Mouse (Mus musculus): ENCODE results near the gene Retreg1. TPM values are rescaled to one million over a fixed set of nuclear protein-coding genes. Genes with fewer than 3 reads are reported as not detected.

Retreg1 gene
- polyA plus RNA-seq, 1 experiment from 2014 or later, result 44.9 TPM

DNA sequence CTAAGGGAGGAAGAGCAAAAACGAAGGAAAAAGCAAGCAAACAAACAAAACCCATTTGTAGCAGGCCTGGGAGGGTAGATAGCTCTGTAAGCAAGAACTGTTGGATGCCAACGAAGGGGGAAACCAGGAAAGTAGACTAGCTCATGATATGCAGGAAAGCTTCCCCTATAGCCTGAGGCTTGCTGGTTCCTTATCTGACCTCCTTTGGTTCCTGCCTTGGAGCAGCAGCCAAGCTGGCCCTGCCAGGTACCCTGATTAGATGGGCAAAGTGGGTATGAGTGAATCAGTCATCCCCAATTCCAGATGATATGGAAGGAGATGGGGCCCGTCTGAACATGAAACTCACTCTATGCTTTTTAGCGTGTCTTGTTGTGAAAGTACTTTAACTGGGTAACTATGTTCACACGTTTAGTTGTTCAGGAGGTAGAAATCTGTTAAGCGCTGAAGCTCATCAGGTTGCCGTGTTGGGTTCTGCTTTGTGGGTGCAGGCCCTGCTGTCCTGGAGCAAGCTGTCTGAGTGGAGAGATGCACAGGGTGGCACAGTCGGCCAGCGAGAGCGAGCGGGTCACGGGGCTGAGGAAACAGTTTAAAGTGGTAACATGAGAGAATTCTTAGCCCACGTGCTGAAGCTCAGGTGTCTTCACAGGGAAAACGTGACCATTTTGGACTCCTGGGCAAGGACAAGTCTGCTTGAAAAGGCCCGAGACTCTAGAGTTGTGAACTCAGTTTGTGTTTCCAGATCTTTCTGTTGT lies 100.6 kb downstream of the Retreg1 start:
- H3K4me3 ChIP-seq (ENCODE audit: inconsistent target), result no peak overlapping the region
- H3K27ac ChIP-seq, result no peak overlapping the region
- peaks cover 87% of the 10 kb centered on the region; the same call in 1 of the 2 replicates for H3K79me2 ChIP-seq (ENCODE audit: inconsistent target)
- no peaks in the 10 kb centered on the region for H3K36me3 ChIP-seq (ENCODE audit: inconsistent target)
- WGBS (ENCODE audit: missing documents), result 83% methylated on average over 15 of the region's 15 CpGs

DNA sequence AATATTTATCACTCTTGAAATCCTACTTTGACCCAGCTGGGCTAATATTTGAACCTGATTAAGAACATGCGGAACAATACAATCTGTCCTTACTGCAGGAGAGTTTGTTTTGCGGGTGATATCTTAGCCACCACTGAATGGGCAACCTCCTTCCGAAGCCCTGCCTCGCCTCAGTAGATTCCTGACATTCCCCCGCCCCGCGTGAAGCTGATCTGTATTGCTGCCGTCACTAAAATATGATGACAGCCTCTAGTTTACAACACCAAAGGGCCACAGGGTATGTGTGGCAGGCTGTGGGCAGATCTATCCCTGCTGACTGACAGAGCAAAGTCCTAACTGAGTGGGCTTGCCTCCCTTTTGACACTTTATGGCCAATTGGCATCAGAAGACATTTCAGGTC lies 102.2 kb downstream of the Retreg1 start:
- Histone ChIP-seq H3K79me2 (ENCODE audit: inconsistent target) (peaks cover 98% of the 10 kb centered on the region), H3K36me3 (ENCODE audit: inconsistent target) (no peaks in the 10 kb centered on the region), H3K27ac (no peak overlapping the region), H3K4me3 (ENCODE audit: inconsistent target) (no peak overlapping the region)
- WGBS (ENCODE audit: missing documents), result 94% methylated on average over 8 of the region's 8 CpGs

DNA sequence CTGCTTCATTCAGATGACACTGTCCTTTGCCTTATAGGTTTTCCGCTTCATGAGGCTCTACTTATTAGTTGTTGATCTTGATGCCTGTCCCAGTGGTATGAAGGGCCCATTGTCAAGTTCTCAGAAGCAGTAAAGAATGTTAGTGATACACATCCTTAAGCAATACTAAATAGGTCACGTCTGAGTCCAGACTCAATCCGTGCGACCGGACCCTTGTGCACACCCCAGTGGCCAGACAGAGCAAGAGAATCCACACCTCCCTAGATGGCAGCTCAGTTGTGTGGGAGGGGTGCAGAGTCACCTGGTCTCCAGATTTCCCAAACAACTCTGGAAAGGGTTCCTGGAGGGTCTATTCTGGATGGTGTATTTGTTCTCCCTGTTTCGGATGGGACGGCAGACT lies 103.5 kb downstream of the Retreg1 start:
- H3K27ac ChIP-seq, result no peak overlapping the region
- no peak overlapping the region for H3K4me3 ChIP-seq (ENCODE audit: inconsistent target)
- no peaks in the 10 kb centered on the region for H3K36me3 ChIP-seq (ENCODE audit: inconsistent target)
- H3K79me2 ChIP-seq (ENCODE audit: inconsistent target), result peaks cover 100% of the 10 kb centered on the region
- WGBS (ENCODE audit: missing documents), result 94% methylated on average over 7 of the region's 7 CpGs

DNA sequence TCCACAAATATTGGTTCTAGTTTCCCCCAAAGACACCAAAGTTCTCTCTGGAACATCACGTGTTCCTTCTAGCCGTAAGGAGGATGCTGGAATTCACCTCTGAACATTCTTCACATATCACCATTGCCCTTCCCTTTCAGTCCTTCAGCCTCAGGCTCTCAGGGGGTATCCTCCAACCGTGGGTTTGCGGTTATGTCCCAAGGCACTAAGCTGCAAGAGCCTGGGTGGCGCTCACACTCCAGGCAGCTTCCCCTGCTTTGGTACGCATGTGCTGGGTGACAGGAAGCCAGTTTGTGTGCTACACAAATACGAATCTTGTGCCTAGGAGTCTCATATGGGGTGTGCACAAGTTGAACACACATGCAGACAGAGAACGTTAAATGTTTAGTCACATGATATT lies 104.4 kb downstream of the Retreg1 start:
- no peak overlapping the region for H3K27ac ChIP-seq
- no peaks in the 10 kb centered on the region for H3K36me3 ChIP-seq (ENCODE audit: inconsistent target)
- 81% methylated on average over 8 of the region's 8 CpGs for WGBS (ENCODE audit: missing documents)
- H3K4me3 ChIP-seq (ENCODE audit: inconsistent target), result no peak overlapping the region
- peaks cover 100% of the 10 kb centered on the region for H3K79me2 ChIP-seq (ENCODE audit: inconsistent target)

DNA sequence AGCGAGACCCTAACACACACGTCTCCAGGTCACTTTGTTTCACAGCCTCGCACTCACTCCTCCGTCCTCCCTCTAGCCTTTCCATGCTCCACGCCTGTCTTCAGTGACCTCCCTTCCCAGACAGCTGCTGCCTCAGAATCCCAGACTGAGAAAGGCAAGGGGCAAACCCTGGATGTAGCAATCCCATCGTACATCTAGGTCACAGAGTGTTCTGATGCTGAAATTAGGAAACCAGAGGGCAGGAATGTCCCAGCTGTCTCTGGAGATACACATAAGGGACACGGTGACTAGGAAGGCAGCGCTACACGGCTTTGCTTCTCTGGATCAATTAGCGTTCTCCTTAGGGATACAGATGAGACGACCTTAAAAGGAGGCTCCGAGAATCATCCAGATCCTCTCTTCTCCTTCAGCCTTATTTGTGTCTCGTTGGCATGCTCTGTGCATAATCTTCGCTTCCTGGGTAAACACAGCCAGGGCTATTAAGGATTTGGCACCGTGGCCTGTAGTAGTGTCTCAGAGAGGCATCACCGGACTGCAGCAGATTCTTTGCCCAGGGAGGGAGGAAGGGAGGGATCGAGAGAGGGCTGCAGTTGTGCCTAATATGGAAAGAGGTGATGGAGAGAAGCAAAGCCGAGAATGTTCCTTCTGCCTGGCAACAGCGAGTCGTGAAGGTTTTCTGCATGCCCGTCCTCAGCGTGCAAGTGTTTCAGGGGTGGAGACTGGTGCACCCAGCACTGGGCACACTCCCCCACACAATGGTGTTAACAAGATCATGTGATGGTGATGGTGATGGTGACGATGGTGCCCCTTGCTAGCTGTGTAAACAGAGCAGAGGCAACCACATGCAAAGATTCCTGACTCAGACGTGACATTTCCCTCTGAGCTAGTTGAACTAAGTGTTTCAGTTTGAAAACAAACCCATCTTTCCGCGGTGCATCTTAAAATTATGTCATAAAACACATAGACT lies 105.6 kb downstream of the Retreg1 start:
- no peak overlapping the region for H3K4me3 ChIP-seq (ENCODE audit: inconsistent target)
- WGBS (ENCODE audit: missing documents), result 96% methylated on average over 25 of the region's 26 CpGs
- H3K27ac ChIP-seq, result no peak overlapping the region
- H3K36me3 ChIP-seq (ENCODE audit: inconsistent target), result no peaks in the 10 kb centered on the region
- peaks cover 100% of the 10 kb centered on the region for H3K79me2 ChIP-seq (ENCODE audit: inconsistent target)

DNA sequence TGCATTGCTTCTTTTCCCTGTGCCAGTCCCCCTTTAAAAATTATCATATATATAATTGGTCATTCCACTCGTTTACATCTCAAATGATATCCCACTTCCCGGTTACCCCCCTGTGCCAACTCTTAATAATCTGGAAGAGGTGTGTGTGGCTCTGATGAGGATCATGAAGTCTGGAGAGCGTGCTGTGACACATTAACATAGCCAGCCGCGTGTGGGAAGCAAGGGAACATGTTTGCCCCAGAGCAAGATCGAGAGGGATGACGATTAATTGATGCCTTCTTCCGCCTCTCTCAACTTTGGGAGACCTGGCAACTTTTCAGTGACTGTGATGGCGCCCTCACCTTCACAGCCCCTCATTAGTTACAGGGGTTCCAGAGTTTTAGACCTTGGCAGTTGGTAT lies 106.7 kb downstream of the Retreg1 start:
- H3K4me3 ChIP-seq (ENCODE audit: inconsistent target), result no peak overlapping the region
- 98% methylated on average over 9 of the region's 9 CpGs for WGBS (ENCODE audit: missing documents)
- peaks cover 100% of the 10 kb centered on the region for H3K79me2 ChIP-seq (ENCODE audit: inconsistent target)
- no peaks in the 10 kb centered on the region for H3K36me3 ChIP-seq (ENCODE audit: inconsistent target)
- no peak overlapping the region for H3K27ac ChIP-seq

DNA sequence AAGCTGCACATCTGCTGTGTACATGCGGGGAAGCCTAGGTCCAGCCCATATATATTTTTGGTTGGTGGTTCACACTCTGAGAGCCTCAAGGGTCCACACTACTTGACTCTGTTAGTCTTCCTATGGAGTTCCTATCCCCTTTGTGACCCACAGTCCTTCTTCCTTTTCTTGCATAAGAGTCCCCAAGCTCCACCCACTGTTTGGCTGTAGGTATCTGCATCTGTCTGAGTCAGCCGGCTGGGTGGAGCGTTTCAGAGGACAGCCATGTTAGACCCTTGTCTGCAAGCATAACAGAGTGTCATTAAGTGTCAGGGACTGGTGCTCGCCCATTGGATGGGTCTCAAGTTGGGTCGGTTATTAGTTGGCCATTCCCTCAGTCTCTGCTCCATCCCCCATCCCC lies 107.6 kb downstream of the Retreg1 start:
- Histone ChIP-seq H3K36me3 (ENCODE audit: inconsistent target) (no peaks in the 10 kb centered on the region), H3K4me3 (ENCODE audit: inconsistent target) (no peak overlapping the region), H3K79me2 (ENCODE audit: inconsistent target) (peaks cover 99% of the 10 kb centered on the region), H3K27ac (no peak overlapping the region)
- 73% methylated on average over 5 of the region's 5 CpGs for WGBS (ENCODE audit: missing documents)

DNA sequence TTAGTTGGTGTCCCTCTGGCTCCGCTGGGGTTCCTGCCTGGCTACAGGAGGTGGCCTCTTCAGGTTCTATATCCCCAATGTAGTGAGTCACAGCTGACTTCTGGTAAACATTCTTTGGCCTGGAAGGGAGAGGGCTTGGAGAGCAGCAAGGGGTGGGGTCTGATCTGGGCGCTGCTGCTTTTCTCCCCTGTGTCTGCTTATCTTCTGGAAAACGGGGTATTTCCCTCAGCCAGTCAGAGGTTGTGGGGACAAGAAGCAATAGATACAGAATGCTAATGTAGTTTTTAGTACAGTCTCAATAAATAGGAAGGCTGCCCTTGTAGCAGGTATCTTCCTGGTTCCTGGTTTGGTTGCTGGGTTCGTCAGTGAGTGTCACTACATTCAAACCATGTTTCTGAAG lies 108.1 kb downstream of the Retreg1 start:
- WGBS (ENCODE audit: missing documents), result 93% methylated on average over 4 of the region's 4 CpGs

DNA sequence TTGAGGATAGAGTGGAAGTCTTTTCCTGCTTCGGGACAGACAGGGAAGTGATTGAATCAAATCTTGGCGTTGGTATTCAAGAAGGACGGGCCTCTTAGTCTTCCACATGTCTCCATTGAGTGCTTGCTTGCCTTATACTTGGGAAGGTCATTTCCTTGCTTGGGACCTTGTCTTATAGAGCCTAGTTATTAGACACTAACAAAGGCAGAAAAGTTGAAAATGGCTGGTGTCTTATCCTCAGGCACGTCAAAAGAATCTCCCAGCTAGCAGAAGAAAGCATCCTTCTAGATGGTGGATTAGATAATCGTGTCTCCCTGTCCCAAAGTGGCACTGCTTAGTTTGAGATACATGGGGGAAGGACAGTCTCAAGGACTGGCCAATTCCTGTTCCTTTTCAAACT lies 113.0 kb downstream of the Retreg1 start:
- 98% methylated on average over 5 of the region's 5 CpGs for WGBS (ENCODE audit: missing documents)
- H3K4me3 ChIP-seq (ENCODE audit: inconsistent target), result no peak overlapping the region
- no peaks in the 10 kb centered on the region for H3K36me3 ChIP-seq (ENCODE audit: inconsistent target)
- no peak overlapping the region for H3K27ac ChIP-seq
- H3K79me2 ChIP-seq (ENCODE audit: inconsistent target), result peaks cover 86% of the 10 kb centered on the region

More for the DNA sequence above, 108.1 kb downstream of the Retreg1 start:
- no peak overlapping the region for H3K27ac ChIP-seq
- no peaks in the 10 kb centered on the region for H3K36me3 ChIP-seq (ENCODE audit: inconsistent target)
- peaks cover 99% of the 10 kb centered on the region for H3K79me2 ChIP-seq (ENCODE audit: inconsistent target)
- no peak overlapping the region for H3K4me3 ChIP-seq (ENCODE audit: inconsistent target)

DNA sequence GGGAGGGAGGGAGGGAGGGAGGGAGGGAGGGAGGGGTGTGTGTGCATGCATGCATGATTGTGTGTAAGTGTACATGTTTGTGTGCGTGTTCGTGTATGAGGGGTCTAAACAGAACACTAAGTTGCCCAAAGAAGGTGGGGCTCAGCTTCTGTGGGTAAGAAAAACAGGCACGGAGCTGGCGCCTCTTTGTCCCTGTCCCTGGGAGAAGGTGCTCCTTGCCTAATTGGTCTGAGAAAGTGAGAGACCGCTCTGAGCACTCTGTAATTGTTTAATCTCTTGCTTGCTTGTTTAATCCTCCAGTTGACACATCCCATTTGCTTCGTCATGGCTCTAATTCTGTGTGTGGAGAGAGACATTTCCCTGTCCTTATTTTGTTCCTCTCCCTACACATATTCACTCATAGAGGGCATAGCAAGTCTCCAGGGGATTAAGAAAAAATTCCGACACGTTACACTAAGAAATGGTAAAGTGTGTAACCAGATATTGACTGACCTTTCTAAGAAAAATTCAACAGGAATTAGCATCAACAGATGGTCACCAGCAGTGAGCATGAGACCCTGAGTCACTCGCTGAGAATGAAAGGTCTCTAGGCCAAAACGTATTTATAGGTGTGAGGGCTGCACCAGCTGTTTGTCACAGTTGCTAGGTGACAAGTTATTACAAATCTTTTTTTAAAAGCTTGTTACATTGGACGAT lies 113.6 kb downstream of the Retreg1 start:
- H3K4me3 ChIP-seq (ENCODE audit: inconsistent target), result no peak overlapping the region
- H3K36me3 ChIP-seq (ENCODE audit: inconsistent target), result no peaks in the 10 kb centered on the region
- no peak overlapping the region for H3K27ac ChIP-seq
- 84% methylated on average over 11 of the region's 11 CpGs for WGBS (ENCODE audit: missing documents)
- peaks cover 80% of the 10 kb centered on the region for H3K79me2 ChIP-seq (ENCODE audit: inconsistent target)

DNA sequence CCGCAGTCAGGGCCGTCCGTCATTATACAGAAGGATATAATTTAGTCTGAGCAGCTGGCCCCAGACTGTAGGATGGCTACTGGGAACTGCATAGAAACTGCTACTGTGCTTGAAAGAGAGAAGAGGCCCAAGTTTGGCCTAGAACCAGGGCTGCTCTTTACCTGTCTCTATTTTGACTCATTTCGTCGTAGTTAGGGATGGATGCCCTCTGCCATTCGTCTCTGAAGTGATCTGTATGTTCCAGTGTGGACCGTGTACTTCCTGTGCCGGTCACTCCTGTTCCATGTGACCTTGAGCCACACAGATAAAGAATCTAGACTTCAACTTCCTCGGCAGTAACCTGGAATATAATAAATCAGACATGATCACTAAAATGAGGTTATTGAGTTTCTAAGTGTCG lies 114.7 kb downstream of the Retreg1 start:
- Histone ChIP-seq H3K4me3 (ENCODE audit: inconsistent target) (no peak overlapping the region), H3K36me3 (ENCODE audit: inconsistent target) (no peaks in the 10 kb centered on the region), H3K79me2 (ENCODE audit: inconsistent target) (peaks cover 77% of the 10 kb centered on the region), H3K27ac (no peak overlapping the region)
- WGBS (ENCODE audit: missing documents), result 89% methylated on average over 10 of the region's 10 CpGs

DNA sequence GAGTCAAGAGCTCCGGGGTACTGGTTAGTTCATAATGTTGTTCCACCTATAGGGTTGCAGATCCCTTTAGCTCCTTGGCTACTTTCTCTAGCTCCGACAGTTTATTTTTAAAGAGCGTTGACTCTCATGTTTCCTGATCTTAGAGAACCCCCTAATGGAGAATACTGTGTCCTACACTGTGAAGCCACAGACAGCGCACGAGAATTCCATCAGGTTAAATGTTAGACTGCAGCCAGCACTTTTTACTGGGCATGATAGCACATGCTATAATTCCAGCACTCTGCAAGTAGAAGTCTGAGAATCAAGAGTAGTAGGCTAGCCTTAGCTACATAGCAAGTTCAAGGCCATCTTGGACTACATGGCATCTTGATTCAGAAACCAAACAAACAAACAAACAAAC lies 116.4 kb downstream of the Retreg1 start:
- Histone ChIP-seq H3K79me2 (ENCODE audit: inconsistent target) (peaks cover 71% of the 10 kb centered on the region), H3K4me3 (ENCODE audit: inconsistent target) (no peak overlapping the region), H3K27ac (no peak overlapping the region), H3K36me3 (ENCODE audit: inconsistent target) (0 out of 2 replicates have a peak, but pooled peaks cover 2% of the 10 kb centered on the region)
- WGBS (ENCODE audit: missing documents), result 61% methylated on average over 4 of the region's 5 CpGs

DNA sequence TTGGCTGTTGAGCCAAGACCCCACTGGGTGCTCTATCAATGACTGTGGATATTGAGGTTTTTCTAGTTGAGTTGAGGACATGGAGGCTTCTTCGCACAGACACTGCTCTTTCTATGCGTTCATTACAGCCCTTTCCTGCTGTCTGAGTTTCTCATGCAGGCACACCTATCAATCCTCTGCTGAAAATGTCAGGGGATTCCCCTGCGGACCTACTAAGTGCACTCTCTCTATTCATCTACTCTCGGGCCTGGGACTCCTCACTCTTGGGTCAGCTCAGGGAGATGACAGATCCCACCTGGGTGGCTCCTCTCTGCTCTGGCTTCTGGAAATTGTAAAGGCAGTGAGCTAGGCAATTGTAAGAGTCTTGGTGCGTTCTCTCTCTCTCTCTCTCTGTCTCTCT lies 117.3 kb downstream of the Retreg1 start:
- Histone ChIP-seq H3K36me3 (ENCODE audit: inconsistent target) (0 out of 2 replicates have a peak, but pooled peaks cover 4% of the 10 kb centered on the region), H3K4me3 (ENCODE audit: inconsistent target) (no peak overlapping the region), H3K79me2 (ENCODE audit: inconsistent target) (peaks cover 62% of the 10 kb centered on the region), H3K27ac (no peak overlapping the region)
- whole genome bisulfite sequencing (ENCODE audit: missing documents), result 98% methylated on average over 5 of the region's 5 CpGs

DNA sequence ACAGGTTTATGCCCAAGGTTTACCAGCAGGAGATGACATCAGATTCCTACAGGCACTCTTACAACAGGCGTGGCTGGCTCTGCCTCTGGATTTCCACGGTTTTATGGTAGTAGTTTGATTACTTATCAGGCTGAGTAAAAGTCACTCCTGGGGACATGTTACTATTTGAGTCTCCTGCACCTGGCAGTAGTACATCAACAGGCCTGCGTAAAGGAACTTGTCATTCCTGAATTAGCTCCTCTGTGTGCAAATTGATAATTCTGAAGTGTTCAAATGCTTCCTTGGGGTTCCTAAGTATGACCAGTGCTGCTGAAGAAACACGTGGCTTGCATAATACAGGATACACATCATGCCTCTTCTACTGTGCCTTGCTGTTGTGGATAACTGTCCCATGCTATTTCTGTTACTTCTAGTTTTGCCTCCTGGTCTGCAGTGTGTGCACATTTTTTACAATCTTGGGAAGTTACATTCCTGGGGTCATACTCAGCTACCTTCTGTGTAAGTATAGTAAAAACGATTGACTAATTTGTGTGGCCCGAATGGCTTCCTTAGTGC lies 123.3 kb downstream of the Retreg1 start:
- Histone ChIP-seq H3K4me3 (ENCODE audit: inconsistent target) (no peak overlapping the region), H3K36me3 (ENCODE audit: inconsistent target) (peaks cover 7% of the 10 kb centered on the region; the same call in 1 of the 2 replicates), H3K27ac (peak overlapping the region; percentile 30), H3K79me2 (ENCODE audit: inconsistent target) (peaks cover 19% of the 10 kb centered on the region; the same call in 1 of the 2 replicates)
- WGBS (ENCODE audit: missing documents), result 53% methylated on average over 6 of the region's 6 CpGs

Data from macrophage (primary cell).